Mouse (Mus musculus): ENCODE measurements around the gene Hspa1b.
"Not testable (repeated sequence)": the region's sequence is repeated elsewhere in the genome, so short reads cannot be mapped to it uniquely, and the experiment has no call there.

Gene Hspa1b

DNA sequence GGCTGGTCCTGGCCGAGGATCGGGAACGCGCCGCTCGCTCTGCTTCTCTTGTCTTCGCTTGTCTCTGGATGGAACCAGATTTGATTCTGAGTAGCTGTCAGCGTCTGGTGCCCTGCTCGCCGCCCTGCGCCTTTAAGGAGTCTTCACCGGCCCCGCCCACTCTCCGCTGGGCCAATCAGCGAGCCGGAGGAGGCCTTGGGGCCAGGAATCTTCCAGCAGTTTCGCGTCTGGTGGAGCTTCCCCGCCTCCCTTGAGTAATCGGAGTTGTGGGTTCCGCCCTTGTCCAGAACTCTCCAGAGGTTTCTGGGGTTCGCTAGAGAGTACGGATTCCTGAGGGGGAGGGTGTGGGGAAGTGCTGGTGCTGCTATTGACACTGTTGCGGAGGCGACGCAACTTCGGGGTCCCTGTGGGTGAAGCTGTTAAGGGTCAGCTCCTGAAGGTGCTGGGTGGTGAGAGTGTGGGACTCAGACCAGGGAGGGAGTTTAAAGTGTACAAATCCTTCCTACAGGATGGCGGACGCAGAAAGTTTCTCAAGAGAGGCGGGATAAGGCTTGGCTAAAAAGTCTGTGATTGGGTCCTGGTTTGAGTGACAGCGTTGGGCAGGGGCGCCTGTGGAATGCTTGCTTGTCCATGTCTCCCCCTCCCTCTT is at the start of gene Hspa1b:
Hspa1b (minus strand) TSS at position 109 of the 649 bp plus-strand sequence.
- peak; percentile 92; the same call in 1 of the 2 replicates for ATAC-seq (ENCODE audit: insufficient number of reproducible peaks, low FRiP score, low TSS enrichment)

GRCm38 (mm10) chr17:35007387-35007991 is 48.5 kb upstream of the Hspa1b start:
- ATAC-seq (ENCODE audit: insufficient number of reproducible peaks, low FRiP score, low TSS enrichment), result no peak

DNA sequence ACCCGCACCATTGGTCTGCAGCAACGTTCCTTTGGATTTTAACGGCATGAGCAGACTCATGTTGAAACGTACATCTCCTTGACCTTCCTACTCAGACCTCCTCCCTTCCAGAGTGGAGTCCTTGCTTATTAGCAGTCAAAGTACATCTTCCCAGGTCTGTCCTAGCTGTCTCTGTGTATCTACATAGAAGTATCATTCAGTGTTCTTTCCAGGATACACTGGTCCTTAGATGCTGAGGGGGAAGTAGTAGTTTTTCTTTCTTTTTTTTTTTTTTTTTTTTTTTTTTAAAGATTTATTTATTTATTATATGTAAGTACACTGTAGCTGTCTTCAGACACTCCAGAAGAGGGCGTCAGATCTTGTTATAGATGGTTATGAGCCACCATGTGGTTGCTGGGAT is 46.9 kb upstream of the Hspa1b start:
- ATAC-seq (ENCODE audit: insufficient number of reproducible peaks, low FRiP score, low TSS enrichment), result not testable (repeated sequence)

GRCm38 (mm10) chr17:35005158-35005557 is 46.1 kb upstream of the Hspa1b start:
- ATAC-seq (ENCODE audit: insufficient number of reproducible peaks, low FRiP score, low TSS enrichment), result no peak

DNA sequence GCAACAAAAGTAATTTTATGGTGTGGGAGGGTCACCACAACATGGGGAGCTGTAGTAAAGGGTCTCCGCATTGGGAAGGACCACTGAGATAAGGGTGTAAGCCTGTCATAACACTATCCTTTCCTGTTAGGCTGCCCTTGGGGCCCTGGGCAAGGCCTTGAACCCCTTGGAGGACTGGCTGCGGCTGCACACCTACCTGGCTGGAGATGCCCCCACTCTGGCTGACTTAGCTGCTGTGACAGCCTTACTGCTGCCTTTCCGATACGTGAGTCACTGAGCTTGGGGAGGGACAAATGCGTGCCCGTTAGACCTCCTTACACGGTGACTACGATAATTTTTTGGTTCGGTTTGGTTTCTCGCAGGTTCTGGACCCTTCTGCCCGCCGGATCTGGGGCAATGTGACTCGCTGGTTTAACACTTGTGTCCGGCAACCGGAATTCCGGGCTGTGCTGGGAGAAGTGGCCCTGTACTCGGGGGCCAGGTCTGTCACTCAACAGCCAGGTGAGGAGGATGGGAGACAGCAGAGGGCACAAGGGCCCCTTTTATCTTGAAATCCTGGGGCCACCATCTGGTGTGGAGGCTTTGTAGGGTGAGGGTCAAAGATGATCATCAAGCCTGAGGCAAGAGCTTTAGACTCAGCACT is 45.2 kb upstream of the Hspa1b start:
- ATAC-seq (ENCODE audit: insufficient number of reproducible peaks, low FRiP score, low TSS enrichment), result no peak

GRCm38 (mm10) chr17:35003022-35003838 is 44.2 kb upstream of the Hspa1b start:
- no peak for ATAC-seq (ENCODE audit: insufficient number of reproducible peaks, low FRiP score, low TSS enrichment)

DNA sequence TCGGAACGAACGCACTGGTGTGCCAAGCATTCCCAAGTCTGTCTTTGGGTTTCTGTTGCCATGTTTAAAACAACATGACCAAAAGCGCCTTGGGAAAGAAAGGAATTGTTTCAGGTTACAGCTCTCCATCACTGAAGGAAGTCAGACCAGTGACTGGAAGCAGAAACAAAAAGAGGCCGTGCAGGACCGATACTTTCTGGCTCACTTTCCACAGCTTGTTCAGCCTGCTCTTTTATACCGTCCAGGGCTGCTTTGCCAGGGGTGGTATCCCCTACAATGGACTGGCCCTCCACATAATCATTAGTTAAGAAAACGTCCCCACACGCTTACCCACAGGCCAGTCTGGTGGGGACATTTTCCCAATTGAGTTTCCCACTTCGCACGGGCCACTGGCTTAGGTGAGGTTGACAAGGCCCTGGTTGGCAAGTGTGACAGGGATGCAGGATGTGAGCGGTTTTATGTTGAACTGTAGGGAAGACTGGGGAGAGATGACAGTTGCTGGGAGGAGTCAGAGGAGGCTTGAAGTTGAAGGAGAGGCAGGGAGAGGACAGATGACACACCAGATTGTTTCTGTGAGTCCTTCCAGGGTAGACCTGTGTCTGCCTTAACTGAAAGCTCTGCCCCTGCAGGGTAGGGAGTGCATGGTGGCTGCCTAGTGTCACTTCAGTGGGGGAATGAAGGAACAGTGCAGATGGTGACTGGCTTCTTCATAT is 43.3 kb upstream of the Hspa1b start:
- ATAC-seq (ENCODE audit: insufficient number of reproducible peaks, low FRiP score, low TSS enrichment), result no peak

DNA sequence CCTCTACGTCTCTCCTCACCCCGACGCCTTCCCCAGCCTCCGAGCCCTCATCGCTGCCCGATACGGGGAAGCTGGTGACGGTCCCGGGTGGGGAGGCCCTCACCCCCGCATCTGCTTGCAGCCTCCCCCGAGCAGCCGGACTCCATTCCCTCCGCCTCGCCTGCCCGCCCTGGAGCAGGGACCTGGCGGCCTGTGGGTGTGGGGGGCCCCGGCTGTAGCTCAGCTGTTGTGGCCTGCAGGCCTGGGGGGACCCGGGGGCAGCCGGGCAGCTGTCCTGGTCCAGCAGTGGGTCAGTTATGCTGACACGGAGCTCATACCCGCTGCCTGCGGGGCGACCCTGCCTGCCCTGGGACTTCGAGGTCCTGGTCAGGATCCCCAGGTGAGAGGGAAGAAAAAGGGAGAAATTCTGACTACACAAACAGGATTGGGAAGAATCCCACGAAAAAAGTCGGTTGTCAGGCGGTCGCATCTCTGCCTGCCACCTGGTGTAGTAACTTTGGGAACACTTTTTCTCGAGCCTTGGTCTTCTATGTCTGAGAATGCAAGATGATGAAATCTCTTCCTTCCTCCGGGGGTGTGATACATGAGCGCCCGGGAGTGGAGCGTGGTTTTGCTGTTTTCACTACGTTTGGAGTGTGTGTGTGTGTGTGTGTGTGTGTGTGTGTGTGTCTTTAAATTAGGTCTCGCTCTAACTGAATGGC is 42.6 kb upstream of the Hspa1b start:
- peak; percentile 37; the same call in 1 of the 2 replicates for ATAC-seq (ENCODE audit: insufficient number of reproducible peaks, low FRiP score, low TSS enrichment)

DNA sequence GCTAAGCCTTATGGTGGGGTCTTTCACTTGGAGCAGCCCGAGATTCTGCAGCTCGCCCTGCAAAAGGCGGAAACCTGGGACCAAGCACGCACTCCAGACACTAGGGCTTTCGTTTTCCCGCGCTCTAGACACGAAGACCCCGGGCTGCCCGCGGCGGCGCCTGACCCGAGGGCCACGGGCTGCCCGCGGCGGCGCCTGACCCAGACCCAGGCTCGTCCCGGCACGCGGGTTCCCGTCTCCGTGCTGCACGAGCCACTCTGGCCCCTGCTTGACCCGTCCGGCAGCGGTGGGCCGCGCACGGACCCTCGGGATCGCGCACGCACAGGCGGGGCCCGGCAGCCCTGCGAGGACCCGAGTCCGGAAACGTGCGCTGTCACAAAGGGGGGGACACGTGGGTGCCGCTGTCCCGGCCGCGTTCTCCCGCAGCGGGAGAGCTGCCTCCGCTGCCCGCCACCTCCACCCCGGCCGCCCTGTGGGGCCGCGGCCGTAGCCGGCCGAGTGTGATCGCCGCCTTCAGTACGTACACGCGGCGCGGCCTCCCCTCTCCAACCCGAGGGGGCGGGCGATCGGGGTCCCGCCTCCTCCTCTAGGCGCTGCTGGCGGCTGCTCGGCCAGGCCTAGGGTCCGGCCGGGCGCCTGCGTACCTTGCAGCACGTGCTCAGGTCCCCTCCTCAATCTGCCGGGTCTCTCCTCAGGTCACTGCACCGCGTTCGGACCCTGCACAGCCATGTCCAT is 41.8 kb upstream of the Hspa1b start, which contains the start of gene Vars:
Vars (plus strand) TSS at position 271 of the 735 bp plus-strand sequence.
- peak; percentile 82; the same call in 1 of the 2 replicates for ATAC-seq (ENCODE audit: insufficient number of reproducible peaks, low FRiP score, low TSS enrichment)

- not testable (repeated sequence) for ATAC-seq (ENCODE audit: insufficient number of reproducible peaks, low FRiP score, low TSS enrichment)
Observed at GRCm38 (mm10) chr17:34999871-35000716, 41.1 kb upstream of the Hspa1b start.

- no peak for ATAC-seq (ENCODE audit: insufficient number of reproducible peaks, low FRiP score, low TSS enrichment)
Observed at GRCm38 (mm10) chr17:34998526-34999430, 39.7 kb upstream of the Hspa1b start.

- no peak for ATAC-seq (ENCODE audit: insufficient number of reproducible peaks, low FRiP score, low TSS enrichment)
Observed at GRCm38 (mm10) chr17:34997142-34997483, 38.1 kb upstream of the Hspa1b start.

DNA sequence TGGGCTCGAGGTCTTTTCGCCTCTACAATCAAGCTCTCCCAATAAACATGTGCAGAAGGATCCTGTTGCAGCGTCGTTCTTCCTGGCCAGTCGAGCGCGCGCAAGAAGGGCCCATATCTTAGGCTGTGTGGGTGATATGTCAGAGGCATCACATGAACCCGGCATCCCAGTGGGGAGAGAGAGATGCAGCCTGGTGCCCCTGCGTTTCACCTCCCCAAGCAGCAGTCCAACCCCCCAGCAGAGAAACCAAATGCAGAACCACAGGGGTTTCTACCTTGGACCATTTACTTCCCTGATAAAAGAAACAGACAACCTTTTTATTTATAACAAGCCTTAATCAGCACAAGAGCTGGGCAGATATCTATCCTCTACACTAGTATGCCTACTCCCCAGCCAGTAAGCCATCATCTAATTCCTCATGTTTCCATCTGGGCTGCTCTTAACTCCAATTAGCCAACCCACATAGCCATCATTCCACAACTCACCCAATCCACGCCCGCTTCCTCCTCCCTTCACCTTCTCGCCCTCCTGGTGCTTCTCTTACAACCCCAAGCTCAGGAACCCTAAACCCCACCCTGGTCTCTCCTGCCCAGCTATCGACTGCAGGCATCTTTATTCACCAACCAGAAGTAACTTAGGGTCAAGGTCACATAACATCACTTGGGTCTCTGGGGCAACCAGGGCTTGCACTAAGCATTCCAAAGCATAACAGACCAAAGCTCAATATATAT is 37.5 kb upstream of the Hspa1b start:
- ATAC-seq (ENCODE audit: insufficient number of reproducible peaks, low FRiP score, low TSS enrichment), result no peak

DNA sequence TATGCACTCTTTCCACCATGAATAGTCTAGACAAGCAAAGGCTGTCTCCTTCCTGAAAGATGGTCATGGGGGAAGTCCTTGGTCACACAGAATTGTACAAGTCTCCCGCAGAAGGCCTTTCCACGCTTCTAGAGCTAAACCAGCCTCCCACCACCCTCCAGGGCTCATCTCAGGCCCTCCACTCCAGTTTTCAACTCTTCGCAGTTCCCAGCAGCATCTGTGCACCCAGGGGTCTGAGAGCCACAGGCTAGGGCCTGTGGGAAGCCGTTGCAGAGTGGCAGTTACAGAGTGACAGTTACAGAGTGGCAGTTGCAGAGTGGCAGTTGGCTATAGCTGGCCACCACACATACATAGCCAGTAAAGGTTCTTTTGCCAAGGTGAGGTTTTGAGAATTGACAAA is 36.9 kb upstream of the Hspa1b start:
- ATAC-seq (ENCODE audit: insufficient number of reproducible peaks, low FRiP score, low TSS enrichment), result not testable (repeated sequence)

GRCm38 (mm10) chr17:34995192-34995591 is 36.2 kb upstream of the Hspa1b start:
- ATAC-seq (ENCODE audit: insufficient number of reproducible peaks, low FRiP score, low TSS enrichment), result not testable (repeated sequence)

GRCm38 (mm10) chr17:34994751-34995150 is 35.7 kb upstream of the Hspa1b start:
- ATAC-seq (ENCODE audit: insufficient number of reproducible peaks, low FRiP score, low TSS enrichment), result no peak

Data from cerebellum, adult (tissue).